Mouse (Mus musculus): Measurements from ENCODE around the gene Hfm1. TPM values are rescaled to one million over a fixed set of nuclear protein-coding genes. Genes with fewer than 3 reads are reported as not detected.

Gene Hfm1
- total RNA-seq, 4 experiments from 2014 or later, result not detected

Small RNAs within 50 kb of the gene (microRNA-seq; reads per million reads assigned to microRNA genes)
- gene Gm27527, result not detected

Other genes starting within 250 kb of the Hfm1 start
- gene Zfp644, start 229.0 kb downstream of the Hfm1 start, total RNA-seq (2022), result 10 to 100 TPM; 51.8 to 59.0 (median 58.6) TPM
- gene Cdc7, start 38.0 kb upstream of the Hfm1 start, total RNA-seq (2022), result under 1 TPM; 0.28 to 0.76 (median 0.42) TPM